Mouse (Mus musculus) forebrain, embryonic 10.5 days (tissue): ENCODE measurements around the gene Rcc2. TPM values are rescaled to one million over a fixed set of nuclear protein-coding genes. Genes with fewer than 3 reads are reported as not detected.

Experiments used
- DNase-seq: peaks from one replicate; pipeline ENCODE4 v3.0.0-alpha.2; 2017; ENCODE audit warnings: low spot score; ENCODE audit errors: extremely low spot score
- H3K27ac ChIP-seq: fragments of 300-500 bp; sonication (generic); 2 replicates; pipeline ENCODE4 v1.5.1; 2016; ENCODE audit warnings: mild to moderate bottlenecking
- H3K27me3 ChIP-seq: fragments of 300-500 bp; sonication (generic); 2 replicates; pipeline ENCODE4 v1.6.1; 2016; ENCODE audit warnings: mild to moderate bottlenecking; ENCODE audit not compliant: poor library complexity, severe bottlenecking
- H3K36me3 ChIP-seq: fragments of 300-500 bp; sonication (generic); replicated peaks from 2 replicates; pipeline ENCODE4 v1.6.1; 2016; ENCODE audit warnings: mild to moderate bottlenecking, moderate library complexity
- H3K4me1 ChIP-seq: fragments of 300-500 bp; sonication (generic); 2 replicates; pipeline ENCODE4 v1.6.1; 2016
- H3K4me3 ChIP-seq: fragments of 300-500 bp; sonication (generic); 2 replicates; pipeline ENCODE4 v1.5.1; 2016; ENCODE audit warnings: mild to moderate bottlenecking, moderate library complexity
- H3K9me3 ChIP-seq: fragments of 300-500 bp; sonication (generic); 2 replicates; pipeline ENCODE4 v1.6.1; 2016; ENCODE audit warnings: mild to moderate bottlenecking, moderate library complexity
- WGBS: fragments of 180-500 bp; shearing (Covaris S2); methylation state at CpG from one replicate; pipeline ENCODE4 v1.1.7; 2016; 5-methylcytosine and 5-hydroxymethylcytosine counted together
- polyA plus RNA-seq: library from polyadenylated mRNA; unstranded; fragments of >200 nt; fragmentation: Nextera tagmentation; extraction: Ambion mirVana; gene quantifications from 2 replicates; pipeline ENCODE4 v1.2.1, GENCODE M21; 2016

The Rcc2 gene
- polyA plus RNA-seq, 1 experiment from 2014 or later, result 44.7 TPM

DNA sequence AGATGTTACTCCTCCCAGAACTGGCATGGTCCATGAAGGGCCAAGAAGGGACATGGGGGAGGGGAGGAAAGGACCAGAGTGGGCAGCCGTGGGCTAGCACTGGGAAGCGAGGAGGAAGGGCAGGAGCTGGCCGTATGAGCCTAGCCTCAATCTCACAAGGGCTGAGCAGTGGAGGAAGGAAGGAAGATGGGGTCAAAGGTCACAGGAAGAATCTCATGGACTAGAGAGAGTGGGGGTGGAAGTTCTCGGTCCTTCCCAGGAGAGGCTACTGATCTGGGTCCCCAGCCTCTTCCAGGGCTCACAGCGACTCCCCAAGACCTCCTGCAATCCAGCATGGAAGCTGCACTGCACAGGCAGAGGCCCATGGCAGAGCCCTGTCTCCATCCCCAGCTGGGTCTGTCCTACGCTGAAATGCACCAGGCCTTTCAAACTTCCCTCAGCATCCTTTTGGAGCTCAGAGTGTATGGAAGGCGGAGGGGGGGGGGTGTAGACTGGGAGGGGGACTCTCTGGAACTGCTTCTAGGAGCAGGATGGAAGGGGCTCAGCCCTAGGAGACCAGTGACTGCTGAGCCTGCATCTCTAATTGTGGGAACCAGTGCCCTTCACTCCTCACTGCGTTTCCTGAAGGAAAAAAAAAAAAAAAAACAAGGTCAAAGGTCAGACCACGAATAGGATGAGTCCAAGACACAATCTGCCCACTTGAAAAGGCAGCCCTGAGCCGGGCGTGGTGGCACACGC, 26.6 kb upstream of the Rcc2 start:
- peak overlapping the region; percentile 62 for H3K27ac ChIP-seq
- H3K9me3 ChIP-seq, result no peaks in the 10 kb centered on the region
- peaks cover 12% of the 10 kb centered on the region for H3K4me1 ChIP-seq
- DNase-seq, result no peak
- 53% methylated on average over 12 of the region's 12 CpGs for WGBS
- H3K36me3 ChIP-seq, result no peaks in the 10 kb centered on the region
- no peak overlapping the region for H3K4me3 ChIP-seq
- H3K27me3 ChIP-seq, result no peaks in the 10 kb centered on the region

DNA sequence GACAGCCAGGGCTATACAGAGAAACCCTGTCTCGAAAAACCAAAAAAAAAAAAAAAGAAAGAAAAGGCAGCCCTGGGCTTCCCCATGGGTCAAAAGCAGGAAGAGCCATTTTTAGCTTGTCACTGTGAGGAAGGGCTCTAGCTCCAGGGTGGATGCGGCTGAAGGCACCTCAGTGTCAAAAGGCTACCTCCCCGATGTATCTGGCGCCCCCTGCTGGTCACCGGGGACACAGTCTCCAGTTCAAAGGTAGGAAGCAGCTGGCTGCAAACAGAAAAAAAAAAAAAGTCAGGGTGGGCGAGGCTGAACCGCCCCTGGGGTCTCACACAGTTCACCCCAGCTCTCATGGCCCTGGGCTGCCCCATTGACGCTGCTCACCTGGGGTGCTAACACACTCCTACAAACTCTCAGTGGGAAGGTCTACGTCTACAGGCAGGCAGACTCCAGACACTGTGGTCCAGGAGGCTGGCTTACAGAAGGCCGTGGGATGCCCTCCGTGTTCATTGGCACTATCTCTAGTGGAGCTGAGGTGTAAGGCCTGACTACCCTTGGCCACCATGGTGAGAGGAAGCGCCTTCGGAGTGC, 25.9 kb upstream of the Rcc2 start:
- H3K4me3 ChIP-seq, result no peak overlapping the region
- 34% methylated on average over 13 of the region's 13 CpGs for WGBS
- H3K9me3 ChIP-seq, result no peaks in the 10 kb centered on the region
- H3K27me3 ChIP-seq, result no peaks in the 10 kb centered on the region
- peaks cover 12% of the 10 kb centered on the region for H3K4me1 ChIP-seq
- peak overlapping the region; percentile 53 for H3K27ac ChIP-seq
- peak; percentile 88 for DNase-seq
- H3K36me3 ChIP-seq, result no peaks in the 10 kb centered on the region

DNA sequence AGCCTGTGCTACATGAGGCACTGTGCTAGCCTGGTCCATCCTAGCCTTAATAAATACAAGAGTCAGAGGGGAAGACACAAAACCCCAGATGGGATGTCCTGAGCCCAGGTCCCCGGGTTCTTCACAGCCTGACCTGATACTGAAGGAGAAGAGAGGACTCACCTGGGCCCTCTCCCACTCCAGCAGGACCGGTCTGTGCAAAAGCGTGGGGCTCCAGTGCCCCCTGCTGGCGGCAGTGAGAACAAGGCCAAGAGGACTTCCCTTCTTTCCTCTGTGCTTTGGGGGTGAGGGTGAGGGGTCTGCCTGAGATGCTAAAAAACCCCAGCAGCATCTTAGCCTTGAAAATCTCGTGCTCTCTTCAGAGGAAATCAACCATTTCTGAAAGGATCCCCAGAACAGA, 21.3 kb upstream of the Rcc2 start:
- Histone ChIP-seq H3K9me3 (no peaks in the 10 kb centered on the region), H3K36me3 (no peaks in the 10 kb centered on the region), H3K4me1 (peaks cover 17% of the 10 kb centered on the region), H3K4me3 (no peak overlapping the region), H3K27me3 (no peaks in the 10 kb centered on the region), H3K27ac (no peak overlapping the region)
- 11% methylated on average over 5 of the region's 5 CpGs for WGBS
- DNase-seq, result peak; percentile 58

DNA sequence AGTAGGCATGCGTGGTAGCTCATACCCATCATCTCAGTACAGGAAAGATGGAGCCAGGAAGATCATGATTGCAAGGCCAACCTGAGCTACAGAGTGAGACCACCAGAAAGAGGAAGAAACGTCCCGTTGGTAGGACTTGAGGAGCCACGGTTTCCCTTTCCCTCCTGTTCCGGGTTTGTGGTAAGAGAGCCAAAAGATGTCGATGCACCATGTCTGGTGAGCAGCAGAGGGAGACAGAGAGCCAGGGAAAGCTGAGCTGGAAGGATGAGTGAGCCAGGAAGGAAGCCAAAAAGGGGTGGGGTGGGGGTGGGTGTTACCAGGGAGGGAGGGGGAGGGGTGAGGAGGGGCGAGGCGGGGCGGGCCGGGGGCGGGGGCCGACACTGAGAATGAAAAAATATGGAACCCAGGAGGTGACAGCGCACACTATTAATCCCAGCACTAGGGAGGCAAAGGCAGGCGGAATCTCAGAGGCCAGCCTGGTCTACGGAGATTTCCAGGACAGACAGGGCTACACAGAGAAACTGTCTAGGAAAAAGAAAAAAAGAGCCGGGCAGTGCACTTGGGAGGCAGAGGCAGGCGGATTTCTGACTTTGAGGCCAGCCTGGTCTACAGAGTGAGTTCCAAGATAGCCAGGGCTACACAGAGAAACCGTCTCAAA, 20.5 kb upstream of the Rcc2 start:
- no peaks in the 10 kb centered on the region for H3K9me3 ChIP-seq
- no peak overlapping the region for H3K4me3 ChIP-seq
- 27% methylated on average over 18 of the region's 18 CpGs for WGBS
- H3K27ac ChIP-seq, result 0 out of 2 replicates have a peak overlapping the region, but pooled peaks have one; percentile 42
- peaks cover 22% of the 10 kb centered on the region for H3K4me1 ChIP-seq
- peak; percentile 76 for DNase-seq
- H3K27me3 ChIP-seq, result no peaks in the 10 kb centered on the region
- H3K36me3 ChIP-seq, result no peaks in the 10 kb centered on the region

DNA sequence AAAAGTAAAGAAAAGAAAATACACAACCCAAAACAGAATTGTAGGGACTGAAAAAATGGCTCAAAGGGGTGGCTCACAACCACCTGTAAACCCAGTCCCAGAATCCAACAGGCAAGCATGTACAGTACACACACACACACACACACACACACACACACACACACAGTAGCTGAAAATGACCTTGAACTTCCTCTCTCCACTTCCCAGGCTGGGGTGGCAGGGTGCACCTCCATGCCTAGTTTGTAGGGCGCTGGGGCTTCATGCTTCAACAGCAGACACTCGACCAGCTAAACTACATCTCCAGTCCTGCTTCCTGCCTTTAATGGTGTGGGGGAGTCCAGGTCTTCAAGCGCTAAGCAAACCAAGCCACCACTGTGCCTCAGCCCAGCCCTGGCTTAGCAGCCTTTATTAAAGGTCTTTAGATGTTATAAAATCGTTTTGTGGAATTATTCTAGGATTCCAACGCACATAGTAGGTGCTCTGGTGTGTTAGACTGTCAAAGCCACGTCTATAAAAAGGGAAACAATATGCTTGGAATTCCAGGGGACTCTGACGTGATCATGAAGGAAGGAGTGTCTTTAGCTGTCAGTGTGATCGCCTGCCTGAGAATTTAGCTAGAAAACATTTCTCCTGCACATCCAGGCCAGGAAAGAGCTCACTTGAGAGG, 19.5 kb upstream of the Rcc2 start:
- Histone ChIP-seq H3K36me3 (no peaks in the 10 kb centered on the region), H3K27ac (no peak overlapping the region), H3K27me3 (no peaks in the 10 kb centered on the region; the same call in 1 of the 2 replicates), H3K4me1 (peaks cover 28% of the 10 kb centered on the region), H3K9me3 (no peaks in the 10 kb centered on the region), H3K4me3 (no peak overlapping the region)
- 76% methylated on average over 8 of the region's 8 CpGs for WGBS
- DNase-seq, result no peak

DNA sequence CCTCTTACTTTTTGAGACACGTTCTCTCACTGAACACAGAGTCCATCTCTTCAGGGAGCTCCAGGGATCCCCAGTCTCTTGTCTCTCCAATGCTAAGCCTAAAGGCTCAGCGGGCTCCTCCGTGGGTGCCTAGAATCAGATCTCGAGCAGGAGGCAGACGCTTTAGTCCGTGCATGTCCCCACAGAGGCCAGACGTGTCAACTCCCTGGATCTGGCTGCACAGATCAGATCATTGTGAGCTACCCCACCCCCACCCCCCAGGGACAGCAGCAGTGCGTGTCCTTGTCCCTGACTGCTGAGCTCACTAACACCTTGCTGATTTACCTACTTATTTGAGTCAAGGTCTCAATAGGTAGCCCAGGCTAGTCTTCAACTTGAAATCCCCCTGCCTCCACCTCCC, 16.7 kb upstream of the Rcc2 start:
- peak overlapping the region; percentile 62 for H3K27ac ChIP-seq

DNA sequence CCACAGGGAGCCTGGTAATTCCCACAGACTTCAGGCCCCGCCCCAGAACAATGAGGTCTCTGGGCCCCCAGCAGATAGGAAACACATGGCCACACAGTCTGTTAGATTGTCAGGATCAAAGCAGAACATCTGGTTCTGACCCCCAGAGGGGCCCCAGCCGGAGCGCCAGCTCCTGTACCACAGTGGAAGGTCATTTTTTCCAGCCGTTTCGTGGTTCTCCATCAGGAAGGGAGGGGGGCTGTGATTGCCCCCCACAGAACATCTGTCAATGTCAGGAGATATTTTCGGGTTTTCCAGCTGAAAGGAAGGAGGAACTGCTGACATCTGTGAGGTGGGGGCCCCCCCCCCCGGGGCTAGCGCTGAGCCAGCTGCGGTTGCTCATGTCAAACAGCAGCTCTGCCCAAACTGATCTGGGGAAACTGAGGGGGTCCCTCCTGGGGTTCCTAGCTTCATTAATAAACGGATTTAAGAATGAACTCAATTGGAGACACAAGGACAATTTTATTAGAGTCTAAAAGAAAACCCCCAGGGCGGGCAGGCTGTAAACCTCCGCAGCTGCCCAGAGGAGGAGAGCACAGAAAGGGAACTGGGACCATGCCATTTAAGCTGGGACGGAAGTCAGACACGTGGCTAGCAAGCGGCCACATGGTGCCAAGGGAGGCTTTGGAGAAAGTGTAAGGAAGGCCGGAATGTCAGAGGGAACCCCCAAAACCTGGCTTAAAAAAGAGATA, 16.0 kb upstream of the Rcc2 start:
- no peaks in the 10 kb centered on the region; the same call in 1 of the 2 replicates for H3K27me3 ChIP-seq
- H3K4me3 ChIP-seq, result no peak overlapping the region
- no peaks in the 10 kb centered on the region for H3K9me3 ChIP-seq
- H3K36me3 ChIP-seq, result no peaks in the 10 kb centered on the region
- peaks cover 34% of the 10 kb centered on the region for H3K4me1 ChIP-seq
- WGBS, result 34% methylated on average over 16 of the region's 16 CpGs
- peak; percentile 34 for DNase-seq
- H3K27ac ChIP-seq, result peak overlapping the region; percentile 56

More for the DNA sequence above, 16.7 kb upstream of the Rcc2 start:
- Histone ChIP-seq H3K9me3 (no peaks in the 10 kb centered on the region), H3K4me3 (no peak overlapping the region), H3K27me3 (no peaks in the 10 kb centered on the region; the same call in 1 of the 2 replicates), H3K36me3 (no peaks in the 10 kb centered on the region), H3K4me1 (peaks cover 34% of the 10 kb centered on the region)
- 67% methylated on average over 8 of the region's 8 CpGs for WGBS
- DNase-seq, result no peak

DNA sequence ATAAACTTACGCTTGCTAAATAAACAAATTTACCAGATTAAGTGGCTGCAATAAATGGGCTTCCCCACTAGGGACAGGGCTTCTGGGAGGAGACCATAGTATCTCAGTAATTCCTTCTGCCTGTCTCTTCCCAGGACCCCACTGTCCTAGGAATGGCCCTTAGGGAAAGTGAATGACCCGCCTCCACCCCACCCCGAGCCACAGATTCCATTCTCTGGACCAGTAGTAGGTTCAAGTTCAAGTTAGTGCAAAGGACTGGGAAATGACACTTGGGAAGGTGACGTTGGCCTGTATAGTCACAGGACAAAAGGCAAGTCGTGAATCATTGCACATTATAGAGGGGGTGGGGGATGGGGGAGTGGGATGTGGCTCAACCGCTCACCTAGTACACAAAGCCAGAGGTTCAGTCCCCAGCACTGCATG, 15.4 kb upstream of the Rcc2 start:
- no peak for DNase-seq
- no peaks in the 10 kb centered on the region for H3K36me3 ChIP-seq
- no peaks in the 10 kb centered on the region; the same call in 1 of the 2 replicates for H3K27me3 ChIP-seq
- peak overlapping the region; percentile 56; the same call in 1 of the 2 replicates for H3K27ac ChIP-seq
- H3K9me3 ChIP-seq, result no peaks in the 10 kb centered on the region
- H3K4me3 ChIP-seq, result no peak overlapping the region
- peaks cover 29% of the 10 kb centered on the region for H3K4me1 ChIP-seq
- 63% methylated on average over 6 of the region's 6 CpGs for WGBS

DNA sequence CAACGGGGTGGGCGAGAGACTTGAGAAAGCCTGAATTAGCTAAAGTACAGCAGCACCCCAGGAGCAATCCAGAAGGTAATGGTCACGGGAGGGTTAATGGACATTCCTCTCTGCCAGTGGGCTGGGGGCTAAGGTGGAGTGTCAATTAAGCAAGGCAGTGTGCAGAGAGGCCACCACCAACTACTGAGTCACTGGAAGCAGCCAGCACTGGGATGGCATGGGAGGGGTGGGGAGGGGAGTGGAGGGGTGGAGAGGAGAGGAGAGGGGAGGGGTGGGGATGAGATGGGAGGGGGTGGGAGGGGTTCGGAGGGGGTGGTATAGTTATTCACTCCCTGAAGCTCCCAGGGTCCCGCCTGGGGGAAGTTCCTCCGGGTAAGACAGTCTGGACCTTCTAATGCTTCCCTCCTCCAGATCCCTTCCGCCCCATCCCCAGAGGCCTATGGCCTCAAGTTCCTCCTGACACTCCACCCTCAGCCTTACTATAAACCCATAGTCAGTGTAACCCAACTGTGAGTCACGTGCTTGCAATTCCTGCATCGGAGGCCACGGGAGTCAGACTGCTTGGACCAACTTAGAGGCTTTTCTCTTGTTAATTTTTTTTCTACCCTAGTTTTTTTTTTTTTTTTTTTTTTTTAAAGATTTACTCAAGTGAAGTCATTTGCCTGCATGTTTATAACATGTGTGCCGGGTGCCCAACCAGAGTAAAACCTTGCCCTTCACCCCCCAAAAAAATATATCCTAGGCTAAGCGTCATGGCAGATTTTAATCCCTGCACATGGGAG, 12.1 kb upstream of the Rcc2 start:
- Histone ChIP-seq H3K4me3 (no peak overlapping the region), H3K27me3 (no peaks in the 10 kb centered on the region; the same call in 1 of the 2 replicates), H3K36me3 (no peaks in the 10 kb centered on the region), H3K27ac (peak overlapping the region; percentile 15; the same call in 1 of the 2 replicates), H3K4me1 (peaks cover 42% of the 10 kb centered on the region), H3K9me3 (no peaks in the 10 kb centered on the region)
- no peak for DNase-seq
- 71% methylated on average over 11 of the region's 12 CpGs for WGBS

DNA sequence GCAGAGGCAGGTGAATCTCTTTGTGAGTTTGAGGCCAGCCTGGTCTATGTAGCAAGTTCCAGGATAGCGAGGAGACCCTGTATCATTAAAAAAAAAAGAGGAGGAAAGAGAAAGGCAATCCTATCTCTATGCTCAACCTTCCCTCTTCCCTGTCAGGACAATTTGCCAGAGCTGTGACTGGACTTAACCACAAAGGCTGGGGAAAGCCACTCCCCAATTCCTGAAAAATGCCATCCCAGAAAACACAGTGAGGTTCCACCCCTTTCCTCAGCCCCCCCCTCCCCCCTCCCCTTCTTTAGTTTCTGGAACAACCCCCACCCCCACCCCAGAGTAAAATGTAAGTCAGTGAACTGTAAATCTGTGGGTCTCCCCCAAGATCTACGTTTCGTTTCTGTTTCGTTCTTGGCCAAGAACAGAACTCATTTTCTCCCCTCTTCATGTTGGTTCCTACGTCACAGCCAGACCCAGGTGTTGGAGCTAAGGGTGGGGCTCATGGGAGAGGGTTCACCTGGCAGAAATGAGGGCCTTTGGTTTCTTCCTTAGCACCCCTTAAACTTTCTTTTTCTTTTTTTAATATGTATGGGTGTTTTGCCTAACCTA, 11.4 kb upstream of the Rcc2 start:
- H3K27ac ChIP-seq, result no peak overlapping the region
- no peaks in the 10 kb centered on the region for H3K36me3 ChIP-seq
- no peaks in the 10 kb centered on the region; the same call in 1 of the 2 replicates for H3K27me3 ChIP-seq
- H3K9me3 ChIP-seq, result no peaks in the 10 kb centered on the region
- 89% methylated on average over 5 of the region's 5 CpGs for WGBS
- peaks cover 37% of the 10 kb centered on the region for H3K4me1 ChIP-seq
- H3K4me3 ChIP-seq, result no peak overlapping the region
- DNase-seq, result no peak

DNA sequence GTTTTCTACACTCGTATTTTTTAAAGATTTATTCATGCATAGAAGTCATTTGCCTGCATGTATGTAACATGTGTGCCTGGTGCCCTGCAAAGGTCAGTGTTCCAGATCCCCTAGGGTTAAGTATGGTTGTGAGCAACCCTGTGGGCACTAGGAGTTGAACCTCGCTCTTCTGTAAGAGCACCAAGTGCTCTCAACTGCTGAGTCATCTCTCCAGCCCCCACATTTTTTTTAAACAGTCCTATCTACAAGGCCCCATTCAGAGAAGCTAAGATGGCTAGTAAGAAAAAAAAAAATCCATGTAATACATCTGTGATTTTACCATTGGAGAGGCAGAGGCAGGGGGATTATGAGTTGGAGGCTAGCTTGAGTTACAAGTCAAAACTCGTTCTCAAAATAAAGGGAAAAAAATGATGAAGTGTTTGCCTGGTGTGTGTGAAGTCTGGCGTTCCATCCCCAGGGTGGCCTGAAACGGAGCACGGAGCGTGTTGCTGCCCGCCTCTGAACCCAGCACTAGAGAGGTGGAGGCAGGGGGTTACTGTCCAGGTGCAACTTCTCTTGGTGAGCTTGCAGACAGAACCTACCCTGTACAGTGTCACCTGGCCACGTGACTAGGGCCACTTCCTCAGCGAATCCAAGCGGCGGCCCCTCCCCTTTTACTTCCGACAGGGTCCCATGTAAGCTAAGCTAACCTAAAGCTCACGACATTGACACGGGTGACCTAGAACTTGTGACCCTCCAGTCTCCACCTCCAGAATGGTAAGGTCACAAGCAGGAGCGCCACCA, 10.3 kb upstream of the Rcc2 start:
- WGBS, result 83% methylated on average over 16 of the region's 16 CpGs
- H3K27me3 ChIP-seq, result no peaks in the 10 kb centered on the region; the same call in 1 of the 2 replicates
- H3K4me3 ChIP-seq, result no peak overlapping the region
- H3K4me1 ChIP-seq, result peaks cover 31% of the 10 kb centered on the region
- H3K9me3 ChIP-seq, result no peaks in the 10 kb centered on the region
- DNase-seq, result no peak
- H3K27ac ChIP-seq, result no peak overlapping the region
- no peaks in the 10 kb centered on the region for H3K36me3 ChIP-seq
